Mouse (Mus musculus): ENCODE measurements at regions not wholly inside any gene's neighbourhood (a gene's known extent, or its start where the extent isn't known, plus 50 kb on each side); places are given as distances from the start of the nearest gene placed in this dataset.

DNA sequence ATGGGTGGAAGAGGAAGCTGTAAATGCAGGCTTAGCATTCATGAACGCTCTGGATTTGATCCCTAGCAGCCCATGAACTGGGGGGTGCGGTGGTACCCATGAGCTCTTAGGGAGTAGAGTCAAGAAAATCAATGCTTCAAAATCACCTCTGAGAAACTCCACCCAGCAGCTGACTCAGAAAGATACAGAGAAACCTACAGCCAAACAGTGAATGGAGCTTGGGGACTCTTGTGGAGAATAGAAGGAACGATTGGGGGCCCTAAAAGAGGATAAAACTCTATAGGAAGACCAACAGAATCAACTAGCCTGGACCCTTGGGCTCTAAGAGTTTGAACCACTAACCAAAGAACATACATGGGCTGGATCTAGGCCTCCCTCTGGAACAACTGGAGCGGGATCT, 177.6 kb downstream of the Ube2e3 start:
- Histone ChIP-seq H3K36me3 (ENCODE audit: control insufficient read depth) (no peaks in the 10 kb centered on the region), H3K4me3 (replicated peaks) (no peak overlapping the region), H3K4me1 (ENCODE audit: control insufficient read depth) (no peaks in the 10 kb centered on the region), H3K9me3 (ENCODE audit: control insufficient read depth, low read length) (no peaks in the 10 kb centered on the region), H3K27me3 (ENCODE audit: control insufficient read depth) (no peaks in the 10 kb centered on the region)
- TF ChIP-seq TAL1 (IDR thresholded peaks at IDR 0.05; ENCODE audit: low read length) (no peak), GATA1 (IDR thresholded peaks at IDR 0.05; ENCODE audit: low read length) (no peak)

DNA sequence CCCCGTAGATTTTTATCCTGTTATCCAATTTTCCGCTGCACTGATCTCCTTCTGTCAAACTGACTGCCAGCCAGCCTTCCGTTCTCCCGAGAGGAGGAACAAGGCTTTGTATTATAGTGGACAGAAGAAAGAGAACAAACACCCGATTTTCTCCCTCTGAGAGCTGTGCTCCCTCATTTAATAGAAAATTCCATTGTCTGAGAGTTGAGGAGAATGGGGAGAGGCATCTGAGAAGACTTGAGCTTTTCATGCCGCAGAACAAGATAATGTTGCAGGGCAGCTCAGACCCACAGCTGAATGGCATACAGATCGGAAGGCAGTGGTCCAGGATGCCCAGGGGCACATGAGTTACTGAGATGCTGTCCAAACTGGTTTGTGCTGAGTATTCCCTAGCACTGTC, 180.1 kb downstream of the Ube2e3 start:
- H3K4me1 ChIP-seq (ENCODE audit: control insufficient read depth): no peaks in the 10 kb centered on the region
- TF ChIP-seq GATA1 (IDR thresholded peaks at IDR 0.05; ENCODE audit: low read length) (no peak), TAL1 (IDR thresholded peaks at IDR 0.05; ENCODE audit: low read length) (no peak)
- no peaks in the 10 kb centered on the region for H3K9me3 ChIP-seq (ENCODE audit: control insufficient read depth, low read length)
- H3K36me3 ChIP-seq (ENCODE audit: control insufficient read depth): no peaks in the 10 kb centered on the region
- no peaks in the 10 kb centered on the region for H3K27me3 ChIP-seq (ENCODE audit: control insufficient read depth)
- H3K4me3 ChIP-seq (replicated peaks): no peak overlapping the region

DNA sequence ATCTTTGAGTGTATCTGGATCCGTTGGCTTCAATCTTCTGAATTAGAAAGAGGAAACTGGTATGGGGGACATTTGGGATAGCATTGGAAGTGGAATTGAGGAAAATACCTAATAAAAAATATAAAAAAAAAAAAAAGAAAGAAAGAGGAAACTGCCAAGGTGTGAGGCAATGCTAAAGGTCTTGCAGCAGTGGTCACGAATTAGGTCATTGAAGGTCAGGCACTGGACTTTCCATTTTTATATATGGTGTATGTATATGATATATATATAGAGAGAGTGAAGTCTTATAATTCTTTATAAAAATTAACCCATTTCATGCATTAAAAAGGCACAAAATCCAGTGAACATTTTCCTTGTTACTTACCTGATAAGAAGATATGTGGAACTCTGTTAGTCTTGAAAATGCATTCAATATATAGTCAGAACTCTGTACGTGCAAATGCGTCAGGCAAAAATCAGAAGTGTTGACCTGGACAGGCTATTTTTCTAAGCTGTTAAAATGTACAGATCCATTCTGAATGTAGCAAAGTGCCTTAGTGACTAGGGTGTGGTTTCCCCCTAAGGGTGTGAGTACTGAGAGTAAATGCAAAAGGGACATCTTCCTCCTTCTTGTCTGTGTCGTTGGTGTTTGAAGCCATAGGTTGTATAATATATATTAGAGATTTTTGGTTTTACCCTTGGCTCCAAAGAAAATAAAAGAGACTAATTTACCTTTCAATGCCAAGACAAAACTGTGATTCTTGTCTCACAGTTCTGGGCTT, 181.0 kb downstream of the Ube2e3 start:
- no peak overlapping the region for H3K4me3 ChIP-seq (replicated peaks)
- no peaks in the 10 kb centered on the region for H3K9me3 ChIP-seq (ENCODE audit: control insufficient read depth, low read length)

GRCm38 (mm10) chr2:79050495-79051046, 182.6 kb downstream of the Ube2e3 start:
- no peak overlapping the region for H3K4me3 ChIP-seq (replicated peaks)
- H3K36me3 ChIP-seq (ENCODE audit: control insufficient read depth): no peaks in the 10 kb centered on the region
- H3K27me3 ChIP-seq (ENCODE audit: control insufficient read depth): no peaks in the 10 kb centered on the region
- no peaks in the 10 kb centered on the region for H3K9me3 ChIP-seq (ENCODE audit: control insufficient read depth, low read length)
- TF ChIP-seq GATA1 (IDR thresholded peaks at IDR 0.05; ENCODE audit: low read length) (no peak), TAL1 (IDR thresholded peaks at IDR 0.05; ENCODE audit: low read length) (no peak)
- no peaks in the 10 kb centered on the region for H3K4me1 ChIP-seq (ENCODE audit: control insufficient read depth)

More for the DNA sequence above, 181.0 kb downstream of the Ube2e3 start:
- H3K4me1 ChIP-seq (ENCODE audit: control insufficient read depth): no peaks in the 10 kb centered on the region
- TF ChIP-seq GATA1 (IDR thresholded peaks at IDR 0.05; ENCODE audit: low read length): no peak
- TF ChIP-seq TAL1 (IDR thresholded peaks at IDR 0.05; ENCODE audit: low read length): no peak
- no peaks in the 10 kb centered on the region for H3K36me3 ChIP-seq (ENCODE audit: control insufficient read depth)
- no peaks in the 10 kb centered on the region for H3K27me3 ChIP-seq (ENCODE audit: control insufficient read depth)

DNA sequence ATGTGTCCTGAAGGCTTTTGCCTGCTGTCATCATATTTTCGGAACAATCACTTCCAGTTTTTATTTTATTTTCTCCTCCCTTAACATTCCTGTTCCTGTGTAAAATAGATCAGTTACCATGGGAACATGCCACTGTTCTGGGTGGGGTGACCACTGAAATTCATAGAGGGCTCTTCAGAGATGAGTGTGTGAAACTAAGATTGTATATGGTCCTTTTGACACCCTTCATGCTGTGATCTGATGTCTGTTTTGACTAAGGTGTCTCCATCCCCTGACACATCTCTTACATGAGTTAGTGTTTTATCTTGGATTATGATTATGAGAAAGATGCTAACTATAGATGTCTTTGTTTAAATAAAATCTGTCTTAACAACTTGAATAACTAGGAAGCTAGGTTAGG, 184.3 kb downstream of the Ube2e3 start:
- H3K9me3 ChIP-seq (ENCODE audit: control insufficient read depth, low read length): no peaks in the 10 kb centered on the region
- H3K4me1 ChIP-seq (ENCODE audit: control insufficient read depth): no peaks in the 10 kb centered on the region
- no peak overlapping the region for H3K4me3 ChIP-seq (replicated peaks)
- no peaks in the 10 kb centered on the region for H3K27me3 ChIP-seq (ENCODE audit: control insufficient read depth)
- TF ChIP-seq GATA1 (IDR thresholded peaks at IDR 0.05; ENCODE audit: low read length) (no peak), TAL1 (IDR thresholded peaks at IDR 0.05; ENCODE audit: low read length) (no peak)
- H3K36me3 ChIP-seq (ENCODE audit: control insufficient read depth): no peaks in the 10 kb centered on the region

DNA sequence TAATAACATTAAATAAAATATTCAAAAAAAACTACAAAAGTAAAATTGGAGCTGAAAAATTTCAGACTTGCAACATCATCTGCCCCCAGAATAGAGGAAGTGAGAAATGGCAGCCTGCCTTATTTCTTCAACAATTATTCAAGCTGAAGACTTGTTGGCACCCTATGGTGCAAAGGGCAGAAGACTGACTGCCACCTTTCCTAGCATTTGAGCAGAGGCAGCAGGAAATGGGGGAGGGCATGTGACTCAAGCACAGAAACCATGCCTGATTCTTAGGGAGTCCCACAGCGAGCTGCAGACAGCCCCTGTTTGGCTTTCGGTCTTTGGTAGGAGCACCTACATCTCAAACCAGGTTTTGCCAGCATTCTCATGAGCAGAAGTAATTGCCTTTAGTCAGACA, 188.2 kb downstream of the Ube2e3 start:
- no peaks in the 10 kb centered on the region for H3K9me3 ChIP-seq (ENCODE audit: control insufficient read depth, low read length)
- H3K36me3 ChIP-seq (ENCODE audit: control insufficient read depth): no peaks in the 10 kb centered on the region
- no peaks in the 10 kb centered on the region for H3K4me1 ChIP-seq (ENCODE audit: control insufficient read depth)
- H3K4me3 ChIP-seq (replicated peaks): no peak overlapping the region
- TF ChIP-seq GATA1 (IDR thresholded peaks at IDR 0.05; ENCODE audit: low read length) (no peak), TAL1 (IDR thresholded peaks at IDR 0.05; ENCODE audit: low read length) (no peak)
- H3K27me3 ChIP-seq (ENCODE audit: control insufficient read depth): no peaks in the 10 kb centered on the region

- Histone ChIP-seq H3K4me3 (replicated peaks) (no peak overlapping the region), H3K36me3 (ENCODE audit: control insufficient read depth) (no peaks in the 10 kb centered on the region), H3K27me3 (ENCODE audit: control insufficient read depth) (no peaks in the 10 kb centered on the region), H3K9me3 (ENCODE audit: control insufficient read depth, low read length) (no peaks in the 10 kb centered on the region), H3K4me1 (ENCODE audit: control insufficient read depth) (no peaks in the 10 kb centered on the region)
- no peak for TF ChIP-seq TAL1 (IDR thresholded peaks at IDR 0.05; ENCODE audit: low read length)
- TF ChIP-seq GATA1 (IDR thresholded peaks at IDR 0.05; ENCODE audit: low read length): no peak
Observed at GRCm38 (mm10) chr2:79059115-79059943, 191.4 kb downstream of the Ube2e3 start.

- Histone ChIP-seq H3K9me3 (ENCODE audit: control insufficient read depth, low read length) (no peaks in the 10 kb centered on the region), H3K4me3 (replicated peaks) (no peak overlapping the region), H3K27me3 (ENCODE audit: control insufficient read depth) (no peaks in the 10 kb centered on the region), H3K4me1 (ENCODE audit: control insufficient read depth) (no peaks in the 10 kb centered on the region), H3K36me3 (ENCODE audit: control insufficient read depth) (no peaks in the 10 kb centered on the region)
- TF ChIP-seq GATA1 (IDR thresholded peaks at IDR 0.05; ENCODE audit: low read length): no peak
- TF ChIP-seq TAL1 (IDR thresholded peaks at IDR 0.05; ENCODE audit: low read length): no peak
Observed at GRCm38 (mm10) chr2:79059944-79060238, 192.0 kb downstream of the Ube2e3 start.

DNA sequence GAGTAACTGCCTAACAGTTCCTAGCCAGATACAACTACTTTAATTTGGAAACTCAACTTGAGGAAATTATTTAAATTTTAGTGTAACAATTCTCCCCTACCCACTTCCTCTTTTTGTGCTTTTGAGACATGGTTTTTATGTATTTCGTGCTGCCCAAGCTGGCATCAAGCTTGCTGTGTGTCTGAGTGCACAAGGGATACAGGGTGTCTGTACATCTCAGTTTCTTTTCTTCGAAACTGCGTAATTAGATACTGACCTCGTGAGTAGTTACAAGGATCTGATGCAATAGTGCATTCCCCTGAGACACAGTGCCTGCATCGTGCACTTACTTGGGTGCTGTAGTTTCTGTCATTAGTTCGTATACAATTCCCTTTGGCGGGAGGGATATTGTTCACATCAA, 192.4 kb downstream of the Ube2e3 start:
- Histone ChIP-seq H3K4me1 (ENCODE audit: control insufficient read depth) (no peaks in the 10 kb centered on the region), H3K27me3 (ENCODE audit: control insufficient read depth) (no peaks in the 10 kb centered on the region), H3K36me3 (ENCODE audit: control insufficient read depth) (no peaks in the 10 kb centered on the region), H3K4me3 (replicated peaks) (no peak overlapping the region), H3K9me3 (ENCODE audit: control insufficient read depth, low read length) (no peaks in the 10 kb centered on the region)
- TF ChIP-seq GATA1 (IDR thresholded peaks at IDR 0.05; ENCODE audit: low read length): no peak
- no peak for TF ChIP-seq TAL1 (IDR thresholded peaks at IDR 0.05; ENCODE audit: low read length)

Measured in erythroblast, embryonic 14.5 days (primary cell).